Mouse (Mus musculus) heart, postnatal 25 days (tissue): ENCODE measurements around the gene Gm5426. TPM values are rescaled to one million over a fixed set of nuclear protein-coding genes. Genes with fewer than 3 reads are reported as not detected.

ENCODE experiments used
- DNase-seq: peaks from one replicate; pipeline ENCODE4 v3.0.0; 2022; ENCODE audit warnings: low spot score
- intact Hi-C: fragments of 180-260 bp; cut with DNase I; formaldehyde crosslinking; loops from one replicate; pipeline ENCODE4 v1.15.1; 2025
- microRNA-seq: library from miRNA; unstranded; fragments of <30 nt; microRNA quantifications from one replicate; pipeline ENCODE4 v1.2.0, GENCODE M21; 2022
- total RNA-seq, 2 experiments: library from RNA; stranded (reverse); gene quantifications; 2 replicates each; pipeline ENCODE4 v1.2.3; 2021

The Gm5426 gene
- total RNA-seq, 2 experiments from 2014 or later: not detected

GRCm38 (mm10) chr10:96185026-96185425 is 48.6 kb downstream of the Gm5426 start:
- no peak for DNase-seq
- intact Hi-C loops: no loop called here

GRCm38 (mm10) chr10:96185601-96186000 is 49.2 kb downstream of the Gm5426 start:
- intact Hi-C loops: no loop called here
- no peak for DNase-seq

Small RNA genes within 50 kb of the gene (microRNA-seq; reads per million reads assigned to microRNA genes)
- not detected for gene Gm22913

Other genes starting within 250 kb of the Gm5426 start
- 10 to 100 TPM; 30.2 to 33.4 TPM for gene Eea1, start 196.0 kb upstream of the Gm5426 start, total RNA-seq